Mouse (Mus musculus) heart, postnatal 0 days (tissue): ENCODE results near the gene Nr2c1. TPM values are rescaled to one million over a fixed set of nuclear protein-coding genes. Genes with fewer than 3 reads are reported as not detected.

Experiments used
- ATAC-seq: fragments of 200-750 bp; cut with Nextera tagmentation; 2 replicates; pipeline ENCODE4 v1.8.0; 2017; ENCODE audit warnings: low read depth, moderate number of reproducible peaks, moderate library complexity; ENCODE audit not compliant: insufficient read depth
- DNase-seq: peaks from one replicate; pipeline ENCODE4 v3.0.0-alpha.2; 2016; ENCODE audit warnings: low spot score
- H3K27ac ChIP-seq: fragments of 300-500 bp; sonication (generic); 2 replicates; pipeline ENCODE4 v1.5.1; 2014; ENCODE audit warnings: low read depth, mild to moderate bottlenecking
- H3K27me3 ChIP-seq: fragments of 300-500 bp; sonication (generic); 2 replicates; pipeline ENCODE4 v1.6.1; 2014; ENCODE audit warnings: low read length, mixed read lengths; ENCODE audit not compliant: control insufficient read depth, insufficient read depth
- H3K36me3 ChIP-seq: fragments of 300-500 bp; sonication (generic); replicated peaks from 2 replicates; pipeline ENCODE4 v1.6.1; 2014; ENCODE audit warnings: low read length, mixed read lengths; ENCODE audit not compliant: control insufficient read depth, insufficient read depth
- H3K4me1 ChIP-seq: fragments of 300-500 bp; sonication (generic); 2 replicates; pipeline ENCODE4 v1.6.1; 2014; ENCODE audit warnings: antibody characterized with exemption; ENCODE audit not compliant: control insufficient read depth, insufficient read depth
- H3K4me2 ChIP-seq: fragments of 300-500 bp; sonication (generic); 2 replicates; pipeline ENCODE4 v1.6.1; 2014; ENCODE audit warnings: low read depth, mild to moderate bottlenecking, low read length, moderate library complexity
- H3K4me3 ChIP-seq: fragments of 300-500 bp; sonication (generic); 2 replicates; pipeline ENCODE4 v1.5.1; 2014; ENCODE audit warnings: low read depth, low read length
- H3K9ac ChIP-seq: fragments of 300-500 bp; sonication (generic); replicated peaks from 2 replicates; pipeline ENCODE4 v1.6.1; 2014; ENCODE audit warnings: low read depth, low read length, mixed read lengths
- H3K9me3 ChIP-seq: fragments of 300-500 bp; sonication (generic); replicated peaks from 2 replicates; pipeline ENCODE4 v1.6.1; 2016; ENCODE audit warnings: low read length; ENCODE audit not compliant: control insufficient read depth
- CTCF ChIP-seq: IDR thresholded peaks from 2 replicates; pipeline ENCODE4 v1.5.1; 2016; ENCODE audit warnings: antibody characterized with exemption, control low read depth, low read depth
- EP300 ChIP-seq: IDR thresholded peaks from 2 replicates; pipeline ENCODE4 v1.6.1; 2016; ENCODE audit warnings: antibody characterized with exemption, low read depth
- WGBS: fragments of 180-500 bp; shearing (Covaris S2); extraction: QIAGEN DNeasy Blood & Tissue Kit; methylation state at CpG from one replicate; pipeline ENCODE4 v1.1.7; 2014; 5-methylcytosine and 5-hydroxymethylcytosine counted together
- polyA plus RNA-seq: library from polyadenylated mRNA; unstranded; fragments of >200 nt; fragmentation: Nextera tagmentation; extraction: Ambion mirVana; gene quantifications from 2 replicates; pipeline ENCODE4 v1.2.1, GENCODE M21; 2015
- total RNA-seq: library from RNA; depleted of rRNA; stranded (reverse); fragments of >200 nt; gene quantifications from 2 replicates; pipeline ENCODE4 v1.2.3, GENCODE M21; 2014; ENCODE audit warnings: low replicate concordance

Nr2c1 gene
- total and polyA plus RNA-seq, 2 experiments from 2014 or later = 4.8 to 5.2 TPM

DNA sequence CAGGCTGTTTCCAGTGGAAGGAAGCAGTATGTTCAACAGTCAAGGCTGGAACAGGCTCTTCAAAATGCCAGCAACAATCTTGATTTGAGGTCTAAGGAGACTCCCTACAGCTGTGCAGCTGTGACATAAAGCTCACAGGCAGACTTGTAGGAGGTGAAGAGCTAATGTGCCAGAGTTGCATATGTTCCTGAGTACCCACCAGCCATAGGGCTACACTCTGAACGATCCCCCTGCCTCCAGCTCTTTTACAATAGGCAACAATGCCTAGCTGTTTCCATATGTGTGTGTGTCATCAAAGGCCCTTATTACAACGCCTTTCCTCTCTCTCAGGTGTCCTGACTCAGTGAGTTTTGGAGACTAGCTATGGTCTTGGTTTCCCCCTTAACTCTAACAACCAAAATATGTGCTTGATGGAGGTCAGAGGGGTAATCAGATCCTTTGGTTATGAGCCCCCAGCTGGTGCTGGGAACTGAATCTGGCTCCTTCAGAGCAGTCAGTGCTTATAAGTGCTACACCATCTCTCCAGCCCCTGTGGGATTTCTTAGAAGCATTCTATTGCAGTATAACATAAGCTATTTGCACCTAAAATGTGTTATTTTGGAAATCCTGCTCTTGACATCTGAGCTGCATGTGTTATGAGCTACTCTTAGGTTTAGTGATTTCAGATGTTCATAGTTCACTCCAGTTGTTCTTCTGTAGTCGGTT, 7.4 kb upstream of the Nr2c1 start:
- Histone ChIP-seq H3K4me3 (no peak overlapping the region), H3K4me1 (no peaks in the 10 kb centered on the region), H3K27ac (no peak overlapping the region), H3K27me3 (no peaks in the 10 kb centered on the region), H3K4me2 (no peak overlapping the region), H3K36me3 (peaks cover 20% of the 10 kb centered on the region), H3K9me3 (no peaks in the 10 kb centered on the region), H3K9ac (no peak overlapping the region)
- 79% methylated on average over 3 of the region's 3 CpGs for WGBS
- ATAC-seq (no peak), DNase-seq (no peak)
- TF ChIP-seq CTCF = no peak
- no peak for TF ChIP-seq EP300

DNA sequence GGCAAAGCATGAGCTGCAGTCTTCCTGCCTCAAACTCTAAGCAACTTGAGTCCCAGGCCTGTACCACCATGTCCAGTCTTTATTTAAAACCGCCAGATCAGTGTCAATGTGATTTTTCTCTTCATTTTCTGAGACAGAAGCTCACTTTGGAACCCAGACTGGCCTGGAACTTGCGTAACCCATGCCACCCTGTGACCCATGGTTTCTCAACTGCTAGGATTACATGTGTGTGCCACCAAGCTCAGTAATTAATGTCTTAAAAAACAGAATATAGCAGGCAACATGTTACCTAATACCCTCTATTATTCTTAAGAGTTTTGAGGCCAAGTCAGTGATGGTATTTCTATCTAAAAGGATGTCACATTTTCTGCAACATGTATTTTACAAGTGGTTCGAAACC, 5.4 kb upstream of the Nr2c1 start:
- no peak for DNase-seq
- Histone ChIP-seq H3K4me2 (no peak overlapping the region), H3K4me1 (no peaks in the 10 kb centered on the region), H3K36me3 (peaks cover 20% of the 10 kb centered on the region), H3K9me3 (no peaks in the 10 kb centered on the region), H3K27me3 (no peaks in the 10 kb centered on the region), H3K9ac (no peak overlapping the region), H3K27ac (no peak overlapping the region), H3K4me3 (no peak overlapping the region)
- no peak for TF ChIP-seq CTCF
- no peak for TF ChIP-seq EP300
- no peak for ATAC-seq
- WGBS = 93% methylated on average over 3 of the region's 3 CpGs

DNA sequence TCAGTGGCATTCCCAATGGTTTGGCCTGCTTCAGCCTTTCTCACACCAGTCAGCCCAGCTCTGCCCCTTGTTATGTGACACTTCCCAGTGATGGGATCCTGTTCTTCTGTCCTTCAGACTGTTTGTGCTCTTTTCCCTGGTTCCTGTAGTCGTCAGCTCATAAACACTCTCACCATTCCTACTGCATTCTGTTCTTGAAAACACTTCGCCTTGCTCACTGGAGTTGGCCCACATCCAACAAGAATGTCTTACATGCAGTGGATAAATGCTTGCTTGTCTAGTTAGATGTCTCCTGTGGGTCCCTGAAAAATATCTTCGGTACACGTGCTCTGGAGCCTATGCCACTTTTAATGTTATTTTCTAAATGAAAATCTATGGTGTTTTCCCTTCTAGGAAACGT, 3.2 kb upstream of the Nr2c1 start:
- no peak for TF ChIP-seq EP300
- no peak for TF ChIP-seq CTCF
- Histone ChIP-seq H3K4me2 (no peak overlapping the region), H3K27me3 (no peaks in the 10 kb centered on the region), H3K9ac (no peak overlapping the region), H3K9me3 (no peaks in the 10 kb centered on the region), H3K27ac (no peak overlapping the region), H3K36me3 (peaks cover 9% of the 10 kb centered on the region), H3K4me1 (peaks cover 1% of the 10 kb centered on the region; the same call in 1 of the 2 replicates), H3K4me3 (no peak overlapping the region)
- 53% methylated on average over 5 of the region's 5 CpGs for WGBS
- DNase-seq (no peak), ATAC-seq (no peak)

DNA sequence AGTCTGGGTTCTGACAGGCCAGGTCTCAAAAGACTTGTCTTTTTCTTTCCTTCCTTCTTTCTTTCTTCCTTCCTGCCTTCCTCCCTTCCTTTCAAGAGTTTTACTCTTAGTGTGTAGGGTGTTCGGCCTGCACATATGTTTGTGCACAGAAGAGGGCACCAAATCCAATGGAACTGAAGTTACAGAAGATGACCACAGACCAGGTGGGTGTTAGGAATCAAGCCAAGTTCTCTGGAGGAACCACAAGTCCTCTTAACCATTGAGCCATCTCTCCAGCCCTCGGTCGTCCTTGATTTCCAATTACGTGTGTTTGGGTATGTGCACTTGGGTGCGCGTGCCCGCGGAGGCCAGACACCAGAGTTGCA, 450 bp upstream of the Nr2c1 start:
- peak; percentile 26; the same call in 1 of the 2 replicates for TF ChIP-seq CTCF
- TF ChIP-seq EP300 = no peak
- ATAC-seq (peak; percentile 38), DNase-seq (peak; percentile 36)
- Histone ChIP-seq H3K9ac (peak overlapping the region; percentile 90), H3K27ac (peak overlapping the region; percentile 94), H3K4me1 (peaks cover 5% of the 10 kb centered on the region; the same call in 1 of the 2 replicates), H3K36me3 (no peaks in the 10 kb centered on the region), H3K4me2 (peak overlapping the region; percentile 78), H3K4me3 (peak overlapping the region; percentile 94), H3K27me3 (no peaks in the 10 kb centered on the region), H3K9me3 (no peaks in the 10 kb centered on the region)
- 5% methylated on average over 8 of the region's 8 CpGs for WGBS

DNA sequence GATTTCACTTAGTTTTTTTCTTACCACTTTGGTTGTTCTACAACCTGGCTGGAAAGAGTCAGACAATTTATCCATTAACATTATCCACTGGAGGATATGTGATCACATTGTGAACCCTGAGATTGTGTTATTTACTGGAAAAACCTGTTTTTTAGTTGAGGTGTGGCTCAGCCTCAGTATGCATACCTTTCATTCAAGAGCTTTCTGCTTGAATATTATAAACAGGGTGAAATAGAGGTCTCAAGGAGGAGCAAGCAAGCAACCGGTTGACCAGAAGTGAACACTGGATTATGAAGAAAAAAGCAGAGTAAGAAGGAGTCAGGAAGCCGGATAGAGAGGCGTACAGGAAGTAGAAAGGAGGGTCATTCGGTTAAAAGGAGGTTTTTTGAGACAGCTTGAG, 3.7 kb downstream of the Nr2c1 start:
- H3K4me2 ChIP-seq = no peak overlapping the region
- no peak overlapping the region for H3K27ac ChIP-seq
- DNase-seq (no peak), ATAC-seq (no peak)
- no peaks in the 10 kb centered on the region for H3K27me3 ChIP-seq
- TF ChIP-seq EP300 (no peak), CTCF (no peak)
- WGBS = 65% methylated on average over 4 of the region's 4 CpGs
- no peak overlapping the region for H3K9ac ChIP-seq
- H3K4me3 ChIP-seq = no peak overlapping the region
- H3K4me1 ChIP-seq = peaks cover 5% of the 10 kb centered on the region; the same call in 1 of the 2 replicates
- H3K36me3 ChIP-seq = 0 out of 2 replicates have a peak, but pooled peaks cover 3% of the 10 kb centered on the region
- H3K9me3 ChIP-seq = no peaks in the 10 kb centered on the region

DNA sequence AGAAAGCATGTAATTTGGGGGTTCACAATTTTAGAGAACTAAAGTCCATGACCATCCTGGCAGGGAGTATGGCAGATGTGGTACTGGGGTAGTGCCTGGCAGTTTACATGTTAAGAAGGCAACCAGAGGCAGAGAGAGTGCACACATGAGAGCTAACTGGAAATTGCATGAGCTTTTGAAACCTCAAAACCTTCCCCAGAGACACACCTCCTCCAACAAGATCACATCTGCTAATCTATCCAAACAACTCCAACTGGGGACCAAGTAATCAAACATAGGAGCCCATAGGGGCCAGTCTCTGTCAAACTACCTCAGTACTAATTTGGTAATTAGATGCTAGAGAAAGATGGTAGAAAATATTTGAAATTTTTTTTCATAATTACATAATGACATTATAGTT, 6.0 kb downstream of the Nr2c1 start:
- Histone ChIP-seq H3K4me1 (peaks cover 5% of the 10 kb centered on the region; the same call in 1 of the 2 replicates), H3K4me3 (no peak overlapping the region), H3K9me3 (no peaks in the 10 kb centered on the region), H3K4me2 (no peak overlapping the region), H3K36me3 (peaks cover 17% of the 10 kb centered on the region; the same call in 1 of the 2 replicates), H3K9ac (no peak overlapping the region), H3K27ac (no peak overlapping the region), H3K27me3 (no peaks in the 10 kb centered on the region)
- ATAC-seq (no peak), DNase-seq (no peak)
- TF ChIP-seq CTCF = no peak
- no peak for TF ChIP-seq EP300
